Mouse (Mus musculus) 3T3-L1 (cell line): ENCODE results near the gene Proca1.

Experiments
- DNase-seq: peaks from one replicate; pipeline ENCODE4 v3.0.0-alpha.2; 2015; ENCODE audit warnings: low read depth, low spot score

Proca1 gene

GRCm38 (mm10) chr11:78166161-78166560 lies 27.0 kb upstream of the Proca1 start:
- peak; percentile 56 for DNase-seq

- peak; percentile 35 for DNase-seq
Observed at GRCm38 (mm10) chr11:78166640-78167039, 26.6 kb upstream of the Proca1 start.

GRCm38 (mm10) chr11:78167257-78167959 lies 25.8 kb upstream of the Proca1 start:
- no peak for DNase-seq

- no peak for DNase-seq
Observed at GRCm38 (mm10) chr11:78168541-78169468, 24.4 kb upstream of the Proca1 start.

- no peak for DNase-seq
Observed at GRCm38 (mm10) chr11:78170306-78170705, 22.9 kb upstream of the Proca1 start.

- peak; percentile 40 for DNase-seq
Observed at GRCm38 (mm10) chr11:78171328-78171727, 21.9 kb upstream of the Proca1 start.

GRCm38 (mm10) chr11:78172034-78172747 lies 21.0 kb upstream of the Proca1 start:
- DNase-seq: peak; percentile 52

GRCm38 (mm10) chr11:78172748-78173383 lies 20.3 kb upstream of the Proca1 start:
- DNase-seq: no peak

- no peak for DNase-seq
Observed at GRCm38 (mm10) chr11:78174506-78174905, 18.7 kb upstream of the Proca1 start.

- DNase-seq: peak; percentile 97
Observed at GRCm38 (mm10) chr11:78175771-78176401, 17.3 kb upstream of the Proca1 start.

GRCm38 (mm10) chr11:78176402-78176862 lies 16.8 kb upstream of the Proca1 start, which contains the start of the genes Nek8 and Tlcd1:
Gene Nek8 (minus strand): TSS chr11:78176675.
Gene Tlcd1 (plus strand): TSS chr11:78176711.
- no peak for DNase-seq

- peak; percentile 61 for DNase-seq
Observed at GRCm38 (mm10) chr11:78176905-78177331, 16.3 kb upstream of the Proca1 start.

- peak; percentile 85 for DNase-seq
Observed at GRCm38 (mm10) chr11:78177437-78177836, 15.8 kb upstream of the Proca1 start.

- peak; percentile 98 for DNase-seq
Observed at GRCm38 (mm10) chr11:78177903-78178858, 15.0 kb upstream of the Proca1 start.

- peak; percentile 89 for DNase-seq
Observed at GRCm38 (mm10) chr11:78178859-78179437, 14.2 kb upstream of the Proca1 start.

- peak; percentile 55 for DNase-seq
Observed at GRCm38 (mm10) chr11:78179438-78179999, 13.7 kb upstream of the Proca1 start.

- no peak for DNase-seq
Observed at GRCm38 (mm10) chr11:78180081-78180761, 13.0 kb upstream of the Proca1 start.

GRCm38 (mm10) chr11:78181830-78182357 lies 11.3 kb upstream of the Proca1 start:
- DNase-seq: no peak
